Mouse (Mus musculus): ENCODE measurements around the gene Med15. TPM values are rescaled to one million over a fixed set of nuclear protein-coding genes. Genes with fewer than 3 reads are reported as not detected.

The Med15 gene
- polyA plus RNA-seq, 1 experiment from 2014 or later: 47.5 TPM

- no peaks in the 10 kb centered on the region for H3K27me3 ChIP-seq (ENCODE audit: control insufficient read depth, insufficient read depth, low read length)
- H3K9me3 ChIP-seq (ENCODE audit: control insufficient read depth, low read depth, low read length): no peaks in the 10 kb centered on the region
- peaks cover 17% of the 10 kb centered on the region for H3K36me3 ChIP-seq (ENCODE audit: control insufficient read depth, insufficient read depth, low read length)
- H3K4me1 ChIP-seq (ENCODE audit: control insufficient read depth, insufficient read depth, low read length): no peaks in the 10 kb centered on the region
- no peak for ATAC-seq (ENCODE audit: insufficient number of reproducible peaks, insufficient read depth, low FRiP score, low read depth)
- H3K9ac ChIP-seq (replicated peaks; ENCODE audit: low read depth, low read length): no peak overlapping the region
- no peak overlapping the region for H3K4me3 ChIP-seq (ENCODE audit: low read depth, low read length)
- no peak overlapping the region for H3K27ac ChIP-seq (ENCODE audit: low read length)
- no peak overlapping the region for H3K4me2 ChIP-seq (replicated peaks; ENCODE audit: low read depth, low read length)
- WGBS: 79% methylated on average over 2 of the region's 2 CpGs
Measured at GRCm38 (mm10) chr16:17701043-17701405, 31.7 kb downstream of the Med15 start.

- no peaks in the 10 kb centered on the region for H3K4me1 ChIP-seq (ENCODE audit: control insufficient read depth, insufficient read depth, low read length)
- no peak overlapping the region for H3K4me2 ChIP-seq (replicated peaks; ENCODE audit: low read depth, low read length)
- H3K27ac ChIP-seq (ENCODE audit: low read length): no peak overlapping the region
- H3K27me3 ChIP-seq (ENCODE audit: control insufficient read depth, insufficient read depth, low read length): no peaks in the 10 kb centered on the region
- no peak overlapping the region for H3K9ac ChIP-seq (replicated peaks; ENCODE audit: low read depth, low read length)
- ATAC-seq (ENCODE audit: insufficient number of reproducible peaks, insufficient read depth, low FRiP score, low read depth): no peak
- WGBS: 87% methylated on average over 3 of the region's 3 CpGs
- no peaks in the 10 kb centered on the region for H3K9me3 ChIP-seq (ENCODE audit: control insufficient read depth, low read depth, low read length)
- H3K4me3 ChIP-seq (ENCODE audit: low read depth, low read length): no peak overlapping the region
- peaks cover 18% of the 10 kb centered on the region for H3K36me3 ChIP-seq (ENCODE audit: control insufficient read depth, insufficient read depth, low read length)
Measured at GRCm38 (mm10) chr16:17700386-17701042, 32.2 kb downstream of the Med15 start.

- Histone ChIP-seq H3K9ac (replicated peaks; ENCODE audit: low read depth, low read length) (no peak overlapping the region), H3K4me2 (replicated peaks; ENCODE audit: low read depth, low read length) (no peak overlapping the region), H3K4me1 (ENCODE audit: control insufficient read depth, insufficient read depth, low read length) (no peaks in the 10 kb centered on the region), H3K36me3 (ENCODE audit: control insufficient read depth, insufficient read depth, low read length) (peaks cover 14% of the 10 kb centered on the region), H3K27ac (ENCODE audit: low read length) (no peak overlapping the region), H3K4me3 (ENCODE audit: low read depth, low read length) (no peak overlapping the region), H3K9me3 (ENCODE audit: control insufficient read depth, low read depth, low read length) (no peaks in the 10 kb centered on the region), H3K27me3 (ENCODE audit: control insufficient read depth, insufficient read depth, low read length) (no peaks in the 10 kb centered on the region)
- WGBS: 91% methylated on average over 3 of the region's 3 CpGs
- ATAC-seq (ENCODE audit: insufficient number of reproducible peaks, insufficient read depth, low FRiP score, low read depth): no peak
Measured at GRCm38 (mm10) chr16:17694860-17695259, 37.8 kb downstream of the Med15 start.

GRCm38 (mm10) chr16:17669886-17670285 lies 62.8 kb downstream of the Med15 start:
- Histone ChIP-seq H3K27me3 (ENCODE audit: control insufficient read depth, insufficient read depth, low read length) (no peaks in the 10 kb centered on the region), H3K4me3 (ENCODE audit: low read depth, low read length) (no peak overlapping the region), H3K4me1 (ENCODE audit: control insufficient read depth, insufficient read depth, low read length) (no peaks in the 10 kb centered on the region), H3K27ac (ENCODE audit: low read length) (no peak overlapping the region), H3K9me3 (ENCODE audit: control insufficient read depth, low read depth, low read length) (no peaks in the 10 kb centered on the region), H3K36me3 (ENCODE audit: control insufficient read depth, insufficient read depth, low read length) (peaks cover 47% of the 10 kb centered on the region), H3K9ac (replicated peaks; ENCODE audit: low read depth, low read length) (no peak overlapping the region), H3K4me2 (replicated peaks; ENCODE audit: low read depth, low read length) (no peak overlapping the region)
- ATAC-seq (ENCODE audit: insufficient number of reproducible peaks, insufficient read depth, low FRiP score, low read depth): no peak

GRCm38 (mm10) chr16:17665568-17665967 lies 67.1 kb downstream of the Med15 start:
- Histone ChIP-seq H3K9me3 (ENCODE audit: control insufficient read depth, low read depth, low read length) (no peaks in the 10 kb centered on the region), H3K4me2 (replicated peaks; ENCODE audit: low read depth, low read length) (no peak overlapping the region), H3K27me3 (ENCODE audit: control insufficient read depth, insufficient read depth, low read length) (no peaks in the 10 kb centered on the region), H3K4me3 (ENCODE audit: low read depth, low read length) (no peak overlapping the region), H3K9ac (replicated peaks; ENCODE audit: low read depth, low read length) (no peak overlapping the region), H3K36me3 (ENCODE audit: control insufficient read depth, insufficient read depth, low read length) (peaks cover 42% of the 10 kb centered on the region), H3K4me1 (ENCODE audit: control insufficient read depth, insufficient read depth, low read length) (no peaks in the 10 kb centered on the region), H3K27ac (ENCODE audit: low read length) (no peak overlapping the region)
- ATAC-seq (ENCODE audit: insufficient number of reproducible peaks, insufficient read depth, low FRiP score, low read depth): no peak

- Histone ChIP-seq H3K4me2 (replicated peaks; ENCODE audit: low read depth, low read length) (no peak overlapping the region), H3K9me3 (ENCODE audit: control insufficient read depth, low read depth, low read length) (no peaks in the 10 kb centered on the region), H3K9ac (replicated peaks; ENCODE audit: low read depth, low read length) (no peak overlapping the region), H3K4me3 (ENCODE audit: low read depth, low read length) (no peak overlapping the region), H3K4me1 (ENCODE audit: control insufficient read depth, insufficient read depth, low read length) (no peaks in the 10 kb centered on the region), H3K36me3 (ENCODE audit: control insufficient read depth, insufficient read depth, low read length) (peaks cover 45% of the 10 kb centered on the region), H3K27ac (ENCODE audit: low read length) (no peak overlapping the region), H3K27me3 (ENCODE audit: control insufficient read depth, insufficient read depth, low read length) (no peaks in the 10 kb centered on the region)
- ATAC-seq (ENCODE audit: insufficient number of reproducible peaks, insufficient read depth, low FRiP score, low read depth): no peak
- WGBS: 91% methylated on average over 5 of the region's 5 CpGs
Measured at GRCm38 (mm10) chr16:17656212-17656871, 76.3 kb downstream of the Med15 start.

- Histone ChIP-seq H3K36me3 (ENCODE audit: control insufficient read depth, insufficient read depth, low read length) (peaks cover 40% of the 10 kb centered on the region), H3K27ac (ENCODE audit: low read length) (no peak overlapping the region), H3K9me3 (ENCODE audit: control insufficient read depth, low read depth, low read length) (no peaks in the 10 kb centered on the region), H3K4me1 (ENCODE audit: control insufficient read depth, insufficient read depth, low read length) (no peaks in the 10 kb centered on the region), H3K4me2 (replicated peaks; ENCODE audit: low read depth, low read length) (no peak overlapping the region), H3K9ac (replicated peaks; ENCODE audit: low read depth, low read length) (no peak overlapping the region), H3K27me3 (ENCODE audit: control insufficient read depth, insufficient read depth, low read length) (no peaks in the 10 kb centered on the region), H3K4me3 (ENCODE audit: low read depth, low read length) (no peak overlapping the region)
- WGBS: 85% methylated on average over 4 of the region's 4 CpGs
- ATAC-seq (ENCODE audit: insufficient number of reproducible peaks, insufficient read depth, low FRiP score, low read depth): no peak
Measured at GRCm38 (mm10) chr16:17654188-17654795, 78.4 kb downstream of the Med15 start.

- Histone ChIP-seq H3K36me3 (ENCODE audit: control insufficient read depth, insufficient read depth, low read length) (peaks cover 40% of the 10 kb centered on the region), H3K4me2 (replicated peaks; ENCODE audit: low read depth, low read length) (no peak overlapping the region), H3K27me3 (ENCODE audit: control insufficient read depth, insufficient read depth, low read length) (no peaks in the 10 kb centered on the region), H3K9me3 (ENCODE audit: control insufficient read depth, low read depth, low read length) (no peaks in the 10 kb centered on the region), H3K4me1 (ENCODE audit: control insufficient read depth, insufficient read depth, low read length) (no peaks in the 10 kb centered on the region), H3K27ac (ENCODE audit: low read length) (no peak overlapping the region), H3K4me3 (ENCODE audit: low read depth, low read length) (no peak overlapping the region), H3K9ac (replicated peaks; ENCODE audit: low read depth, low read length) (no peak overlapping the region)
- ATAC-seq (ENCODE audit: insufficient number of reproducible peaks, insufficient read depth, low FRiP score, low read depth): no peak
- WGBS: 94% methylated on average over 5 of the region's 5 CpGs
Measured at GRCm38 (mm10) chr16:17653601-17654000, 79.1 kb downstream of the Med15 start.

Data from stomach, embryonic 14.5 days (tissue).